Mouse (Mus musculus): ENCODE measurements around the gene H3f3b. TPM values are rescaled to one million over a fixed set of nuclear protein-coding genes. Genes with fewer than 3 reads are reported as not detected.

The H3f3b gene
- polyA plus RNA-seq, 1 experiment from 2014 or later = 2,054 TPM

GRCm38 (mm10) chr11:116036671-116037070, 8.9 kb upstream of the H3f3b start:
- WGBS = 95% methylated on average over 3 of the region's 3 CpGs
- DNase-seq (ENCODE audit: low spot score) (no peak), ATAC-seq (ENCODE audit: low FRiP score) (no peak)
- no peaks in the 10 kb centered on the region for H3K9me3 ChIP-seq (ENCODE audit: control insufficient read depth, low read length)
- no peak overlapping the region for H3K4me2 ChIP-seq (replicated peaks)
- peaks cover 12% of the 10 kb centered on the region for H3K4me1 ChIP-seq (replicated peaks; ENCODE audit: control insufficient read depth, insufficient read depth, low read length)
- no peak overlapping the region for H3K4me3 ChIP-seq (replicated peaks; ENCODE audit: low read length)
- H3K27me3 ChIP-seq (ENCODE audit: control insufficient read depth, insufficient read depth, low read length) = no peaks in the 10 kb centered on the region
- no peak overlapping the region for H3K27ac ChIP-seq
- no peak overlapping the region for H3K9ac ChIP-seq
- peaks cover 29% of the 10 kb centered on the region for H3K36me3 ChIP-seq (replicated peaks; ENCODE audit: control insufficient read depth, insufficient read depth)

GRCm38 (mm10) chr11:116034584-116034983, 6.8 kb upstream of the H3f3b start:
- H3K36me3 ChIP-seq (replicated peaks; ENCODE audit: control insufficient read depth, insufficient read depth) = peaks cover 15% of the 10 kb centered on the region
- no peak overlapping the region for H3K4me2 ChIP-seq (replicated peaks)
- DNase-seq (ENCODE audit: low spot score) = no peak
- H3K27ac ChIP-seq = no peak overlapping the region
- no peak overlapping the region for H3K9ac ChIP-seq
- 93% methylated on average over 6 of the region's 6 CpGs for WGBS
- no peaks in the 10 kb centered on the region for H3K9me3 ChIP-seq (ENCODE audit: control insufficient read depth, low read length)
- no peak for ATAC-seq (ENCODE audit: low FRiP score)
- H3K4me1 ChIP-seq (replicated peaks; ENCODE audit: control insufficient read depth, insufficient read depth, low read length) = peaks cover 21% of the 10 kb centered on the region
- no peak overlapping the region for H3K4me3 ChIP-seq (replicated peaks; ENCODE audit: low read length)
- H3K27me3 ChIP-seq (ENCODE audit: control insufficient read depth, insufficient read depth, low read length) = no peaks in the 10 kb centered on the region

GRCm38 (mm10) chr11:116030898-116031845, 3.4 kb upstream of the H3f3b start:
- no peaks in the 10 kb centered on the region for H3K9me3 ChIP-seq (ENCODE audit: control insufficient read depth, low read length)
- DNase-seq (ENCODE audit: low spot score) (no peak), ATAC-seq (ENCODE audit: low FRiP score) (peak; percentile 28)
- peak overlapping the region; percentile 84 for H3K9ac ChIP-seq
- H3K4me3 ChIP-seq (replicated peaks; ENCODE audit: low read length) = peak overlapping the region; percentile 59
- peaks cover 25% of the 10 kb centered on the region for H3K4me1 ChIP-seq (replicated peaks; ENCODE audit: control insufficient read depth, insufficient read depth, low read length)
- WGBS = 25% methylated on average over 14 of the region's 14 CpGs
- no peaks in the 10 kb centered on the region; the same call in 1 of the 2 replicates for H3K36me3 ChIP-seq (replicated peaks; ENCODE audit: control insufficient read depth, insufficient read depth)
- H3K27me3 ChIP-seq (ENCODE audit: control insufficient read depth, insufficient read depth, low read length) = no peaks in the 10 kb centered on the region
- H3K4me2 ChIP-seq (replicated peaks) = peak overlapping the region; percentile 86
- H3K27ac ChIP-seq = peak overlapping the region; percentile 99

GRCm38 (mm10) chr11:116030088-116030897, 2.5 kb upstream of the H3f3b start, which contains the start of gene Unk:
TSS of gene Unk (plus strand) at chr11:116030322.
- Histone ChIP-seq H3K27me3 (ENCODE audit: control insufficient read depth, insufficient read depth, low read length) (no peaks in the 10 kb centered on the region), H3K36me3 (replicated peaks; ENCODE audit: control insufficient read depth, insufficient read depth) (no peaks in the 10 kb centered on the region; the same call in 1 of the 2 replicates), H3K4me2 (replicated peaks) (peak within 1 kb of the TSS; percentile 86), H3K4me3 (replicated peaks; ENCODE audit: low read length) (peak within 1 kb of the TSS; percentile 59), H3K9me3 (ENCODE audit: control insufficient read depth, low read length) (no peaks in the 10 kb centered on the region), H3K27ac (peak within 1 kb of the TSS; percentile 99), H3K4me1 (replicated peaks; ENCODE audit: control insufficient read depth, insufficient read depth, low read length) (peaks cover 25% of the 10 kb centered on the region), H3K9ac (peak within 1 kb of the TSS; percentile 84)
- DNase-seq (ENCODE audit: low spot score) (peak; percentile 99), ATAC-seq (ENCODE audit: low FRiP score) (peak; percentile 95)
- WGBS = under 1% methylated on average over 64 of the region's 67 CpGs

GRCm38 (mm10) chr11:116029086-116029865, 1.5 kb upstream of the H3f3b start:
- no peak for ATAC-seq (ENCODE audit: low FRiP score)
- Histone ChIP-seq H3K4me1 (replicated peaks; ENCODE audit: control insufficient read depth, insufficient read depth, low read length) (peaks cover 25% of the 10 kb centered on the region), H3K9ac (peak overlapping the region; percentile 56)

GRCm38 (mm10) chr11:116028177-116028865, 559 bp upstream of the H3f3b start:
- no peaks in the 10 kb centered on the region for H3K9me3 ChIP-seq (ENCODE audit: control insufficient read depth, low read length)
- 83% methylated on average over 9 of the region's 9 CpGs for WGBS
- H3K4me2 ChIP-seq (replicated peaks) = no peak overlapping the region
- H3K27me3 ChIP-seq (ENCODE audit: control insufficient read depth, insufficient read depth, low read length) = no peaks in the 10 kb centered on the region
- no peak for DNase-seq (ENCODE audit: low spot score)
- H3K36me3 ChIP-seq (replicated peaks; ENCODE audit: control insufficient read depth, insufficient read depth) = peaks cover 3% of the 10 kb centered on the region; the same call in 1 of the 2 replicates
- no peak overlapping the region for H3K27ac ChIP-seq
- peaks cover 25% of the 10 kb centered on the region for H3K4me1 ChIP-seq (replicated peaks; ENCODE audit: control insufficient read depth, insufficient read depth, low read length)
- no peak overlapping the region for H3K9ac ChIP-seq
- H3K4me3 ChIP-seq (replicated peaks; ENCODE audit: low read length) = no peak overlapping the region
- ATAC-seq (ENCODE audit: low FRiP score) = no peak

More at GRCm38 (mm10) chr11:116029086-116029865, 1.5 kb upstream of the H3f3b start:
- Histone ChIP-seq H3K9me3 (ENCODE audit: control insufficient read depth, low read length) (no peaks in the 10 kb centered on the region), H3K27me3 (ENCODE audit: control insufficient read depth, insufficient read depth, low read length) (no peaks in the 10 kb centered on the region), H3K27ac (peak overlapping the region; percentile 33; the same call in 1 of the 2 replicates), H3K4me3 (replicated peaks; ENCODE audit: low read length) (peak overlapping the region; percentile 59), H3K36me3 (replicated peaks; ENCODE audit: control insufficient read depth, insufficient read depth) (no peaks in the 10 kb centered on the region), H3K4me2 (replicated peaks) (peak overlapping the region; percentile 60)
- DNase-seq (ENCODE audit: low spot score) = no peak
- 82% methylated on average over 6 of the region's 6 CpGs for WGBS

- no peaks in the 10 kb centered on the region for H3K27me3 ChIP-seq (ENCODE audit: control insufficient read depth, insufficient read depth, low read length)
These were observed 2.5 kb downstream of the H3f3b start for GRCm38 (mm10) chr11:116025056-116025845.

More at GRCm38 (mm10) chr11:116025056-116025845, 2.5 kb downstream of the H3f3b start:
- H3K9ac ChIP-seq = no peak overlapping the region
- peaks cover 30% of the 10 kb centered on the region for H3K36me3 ChIP-seq (replicated peaks; ENCODE audit: control insufficient read depth, insufficient read depth)
- no peak for DNase-seq (ENCODE audit: low spot score)
- no peak overlapping the region for H3K4me2 ChIP-seq (replicated peaks)
- 91% methylated on average over 3 of the region's 3 CpGs for WGBS
- H3K27ac ChIP-seq = peak overlapping the region; percentile 57; the same call in 1 of the 2 replicates
- no peak for ATAC-seq (ENCODE audit: low FRiP score)
- H3K4me1 ChIP-seq (replicated peaks; ENCODE audit: control insufficient read depth, insufficient read depth, low read length) = peaks cover 22% of the 10 kb centered on the region
- H3K4me3 ChIP-seq (replicated peaks; ENCODE audit: low read length) = no peak overlapping the region
- no peaks in the 10 kb centered on the region for H3K9me3 ChIP-seq (ENCODE audit: control insufficient read depth, low read length)

Data from hindbrain, embryonic 14.5 days (tissue).